Mouse (Mus musculus): ENCODE measurements at regions not wholly inside any gene's neighbourhood (a gene's known extent, or its start where the extent isn't known, plus 50 kb on each side); places are given as distances from the start of the nearest gene placed in this dataset.

DNA sequence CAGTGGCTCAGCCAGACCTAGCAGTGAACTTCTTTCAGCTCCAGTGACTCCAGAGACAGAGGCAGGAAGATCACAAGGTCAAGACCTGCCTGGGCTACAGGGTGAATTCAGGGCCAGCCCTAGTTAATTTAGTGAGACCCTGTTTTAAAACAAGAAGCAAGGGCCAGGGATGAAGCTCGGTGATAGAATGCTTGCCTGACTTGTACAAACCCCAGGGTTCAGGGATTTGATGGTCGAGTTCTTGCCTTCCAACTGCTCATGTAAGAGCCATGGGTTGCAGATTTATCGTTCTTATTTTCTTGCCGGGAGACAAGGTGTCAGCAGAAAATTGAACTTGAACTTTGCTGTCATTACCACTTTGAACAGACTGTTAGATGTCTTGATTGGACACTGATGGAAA is 78.9 kb upstream of the Smyd2 start:
- in situ Hi-C loops (cut with MboI; ENCODE audit: low pct_unique_long_range_greater_than_20kb in 1 of 2, low sequenced_read_pairs in 2 of 2, unreplicated experiment in 1 of 2) = no loop called here

DNA sequence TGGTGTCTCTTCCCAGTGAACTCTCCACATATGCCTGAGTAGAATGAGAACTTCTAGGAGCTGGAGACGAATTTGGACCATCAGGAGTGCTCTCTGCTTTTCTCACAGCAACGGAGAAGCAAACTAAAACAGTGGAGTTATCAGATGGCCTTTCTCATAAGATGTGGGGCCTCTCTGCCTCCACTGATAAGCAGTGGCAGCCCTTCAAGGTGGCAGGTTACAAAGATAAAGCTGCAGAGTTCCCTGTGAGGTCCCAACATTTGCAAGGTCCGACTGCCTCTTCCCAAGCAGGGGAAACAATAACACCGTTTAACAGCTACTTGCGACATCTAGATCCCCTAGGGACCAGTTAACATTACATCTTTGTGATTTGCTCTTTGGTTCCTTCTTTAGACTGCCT is 71.5 kb upstream of the Smyd2 start:
- in situ Hi-C loops (cut with MboI; ENCODE audit: low pct_unique_long_range_greater_than_20kb in 1 of 2, low sequenced_read_pairs in 2 of 2, unreplicated experiment in 1 of 2) = no loop called here

GRCm38 (mm10) chr1:189993221-189993620 is 71.1 kb upstream of the Smyd2 start:
- in situ Hi-C loops (cut with MboI; ENCODE audit: low pct_unique_long_range_greater_than_20kb in 1 of 2, low sequenced_read_pairs in 2 of 2, unreplicated experiment in 1 of 2) = no loop called here

DNA sequence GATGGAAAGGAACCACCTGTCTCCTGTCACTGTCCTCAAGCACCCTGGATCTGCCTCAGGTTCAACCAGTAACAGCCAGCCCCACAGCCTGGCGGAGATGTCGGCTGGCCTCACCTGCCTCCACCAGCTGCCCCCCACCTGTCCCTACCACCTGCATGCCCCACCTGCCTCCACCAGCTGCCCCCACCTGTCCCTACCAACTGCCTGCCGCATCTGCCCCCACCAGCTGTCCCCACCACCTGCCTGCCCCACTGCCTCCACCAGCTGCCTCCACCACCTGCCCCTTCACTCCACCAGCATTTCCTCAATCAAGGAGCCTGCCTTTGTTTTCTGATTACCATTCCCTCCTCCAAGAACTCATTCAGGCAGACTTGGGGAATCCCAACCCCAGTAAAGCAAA is 68.9 kb upstream of the Smyd2 start:
- in situ Hi-C loops (cut with MboI; ENCODE audit: low pct_unique_long_range_greater_than_20kb in 1 of 2, low sequenced_read_pairs in 2 of 2, unreplicated experiment in 1 of 2) = no loop called here

- in situ Hi-C loops (cut with MboI; ENCODE audit: low pct_unique_long_range_greater_than_20kb in 1 of 2, low sequenced_read_pairs in 2 of 2, unreplicated experiment in 1 of 2) = no loop called here
Measured at GRCm38 (mm10) chr1:189990046-189990622, 68.0 kb upstream of the Smyd2 start.

GRCm38 (mm10) chr1:189989376-189989775 is 67.2 kb upstream of the Smyd2 start:
- in situ Hi-C loops (cut with MboI; ENCODE audit: low pct_unique_long_range_greater_than_20kb in 1 of 2, low sequenced_read_pairs in 2 of 2, unreplicated experiment in 1 of 2) = no loop called here

- in situ Hi-C loops (cut with MboI; ENCODE audit: low pct_unique_long_range_greater_than_20kb in 1 of 2, low sequenced_read_pairs in 2 of 2, unreplicated experiment in 1 of 2) = no loop called here
Measured at GRCm38 (mm10) chr1:189988864-189989263, 66.7 kb upstream of the Smyd2 start.

GRCm38 (mm10) chr1:189985516-189986205 is 63.5 kb upstream of the Smyd2 start:
- in situ Hi-C loops (cut with MboI; ENCODE audit: low pct_unique_long_range_greater_than_20kb in 1 of 2, low sequenced_read_pairs in 2 of 2, unreplicated experiment in 1 of 2) = no loop called here

DNA sequence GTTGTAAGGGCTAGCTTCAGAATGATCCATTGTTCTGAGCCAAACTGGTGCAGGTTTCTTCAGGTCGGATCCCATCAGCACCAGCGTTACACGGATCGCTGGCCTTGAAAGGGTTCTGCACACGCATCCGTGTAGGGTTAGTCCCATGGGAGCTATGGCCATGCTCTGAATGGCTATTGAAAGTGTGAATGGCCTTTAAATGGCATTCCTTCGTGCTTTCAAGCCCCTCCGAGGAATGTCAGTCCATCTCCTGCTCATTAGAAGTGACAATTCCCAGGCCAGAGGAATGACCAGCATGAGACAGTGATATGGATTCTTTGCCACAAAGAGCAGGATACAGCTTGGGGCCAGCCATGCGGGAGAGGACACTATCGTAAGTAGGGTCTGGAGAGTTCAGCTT is 56.1 kb upstream of the Smyd2 start:
- in situ Hi-C loops (cut with MboI; ENCODE audit: low pct_unique_long_range_greater_than_20kb in 1 of 2, low sequenced_read_pairs in 2 of 2, unreplicated experiment in 1 of 2) = loop anchor here in 1 of 2 experiments (5.0 kb wide), 1 partner anchor 91 kb away; no protein-coding TSS in a partner anchor

DNA sequence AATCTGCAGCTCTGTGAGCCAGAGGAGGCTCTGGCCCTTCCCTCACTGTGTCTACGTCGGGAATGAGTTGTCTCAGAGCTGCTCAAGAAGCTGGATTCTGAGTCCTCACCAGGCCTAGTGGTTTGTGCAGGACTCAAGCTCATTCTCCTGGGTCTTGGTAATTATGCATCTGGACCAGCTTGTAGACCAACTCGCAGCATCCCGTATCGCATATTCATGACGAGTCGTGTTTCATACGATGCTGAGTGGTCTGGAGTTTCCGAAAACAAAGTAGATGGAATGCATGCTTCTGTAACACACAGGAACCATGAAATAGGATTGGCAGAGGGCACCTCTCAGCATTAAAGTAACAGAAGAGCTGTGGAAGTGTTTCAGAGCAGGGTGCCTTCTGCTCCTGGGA is 53.5 kb upstream of the Smyd2 start:
- in situ Hi-C loops (cut with MboI; ENCODE audit: low pct_unique_long_range_greater_than_20kb in 1 of 2, low sequenced_read_pairs in 2 of 2, unreplicated experiment in 1 of 2) = loop anchor here in 1 of 2 experiments (5.0 kb wide), 1 partner anchor 88 kb away; no protein-coding TSS in a partner anchor

GRCm38 (mm10) chr1:189972790-189973406 is 50.7 kb upstream of the Smyd2 start:
- in situ Hi-C loops (cut with MboI; ENCODE audit: low pct_unique_long_range_greater_than_20kb in 1 of 2, low sequenced_read_pairs in 2 of 2, unreplicated experiment in 1 of 2) = loop anchor here in 1 of 2 experiments (5.0 kb wide), 1 partner anchor 86 kb away; no protein-coding TSS in a partner anchor

Data from mouse embryonic stem cell (cell line).